Mouse (Mus musculus): ENCODE measurements around the gene Usp6nl. TPM values are rescaled to one million over a fixed set of nuclear protein-coding genes. Genes with fewer than 3 reads are reported as not detected.

Gene Usp6nl
- polyA plus RNA-seq, 1 experiment from 2014 or later = 21.8 TPM

DNA sequence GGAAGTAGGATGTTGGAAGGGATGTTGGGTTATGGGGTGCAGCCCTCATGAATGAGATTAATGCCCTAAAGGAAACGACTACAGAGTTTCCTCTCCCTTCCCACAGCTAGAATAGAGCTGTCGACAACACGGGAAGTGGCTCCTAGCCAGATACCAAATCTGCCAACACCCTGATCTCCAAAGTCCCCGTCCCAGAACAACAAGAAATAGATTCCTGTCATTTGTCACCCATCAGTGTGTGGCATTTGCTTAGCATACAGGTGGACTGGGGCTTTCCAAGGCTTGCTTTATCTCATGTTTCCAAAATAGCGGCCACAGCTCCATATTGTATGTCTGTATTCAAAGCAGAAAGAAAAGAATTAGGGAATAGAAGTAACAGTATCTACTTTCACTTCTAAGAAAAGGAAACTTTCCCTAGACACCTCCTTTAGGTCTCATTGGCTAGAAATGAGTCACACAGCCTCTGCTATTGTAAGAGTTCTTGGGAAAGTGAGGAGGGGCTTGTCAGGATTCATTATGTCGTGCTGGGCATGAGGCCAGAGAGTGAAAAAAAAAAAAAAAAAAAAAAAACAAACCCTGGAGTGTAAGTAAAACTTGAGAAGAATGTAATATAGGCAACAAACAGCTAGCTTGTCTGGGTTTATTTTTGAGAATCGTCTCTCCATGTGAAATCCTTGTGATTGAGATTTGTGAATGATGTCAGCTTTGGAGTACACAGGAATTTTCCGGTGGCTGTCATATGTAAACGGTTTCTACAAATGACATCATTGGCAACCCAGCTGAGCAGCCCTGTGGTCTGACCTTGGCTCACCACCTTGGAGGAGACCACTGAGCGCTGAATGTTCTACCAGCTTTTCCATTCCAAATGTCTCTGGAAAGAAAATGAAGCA, 141.6 kb downstream of the Usp6nl start:
- Histone ChIP-seq H3K27me3 (no peaks in the 10 kb centered on the region), H3K36me3 (no peaks in the 10 kb centered on the region), H3K9ac (replicated peaks) (no peak overlapping the region), H3K4me2 (replicated peaks) (no peak overlapping the region), H3K27ac (replicated peaks) (peak overlapping the region; percentile 58), H3K4me1 (peaks cover 9% of the 10 kb centered on the region), H3K4me3 (no peak overlapping the region), H3K9me3 (peaks cover 15% of the 10 kb centered on the region; the same call in 1 of the 2 replicates)
- peak; percentile 74 for ATAC-seq (ENCODE audit: low FRiP score, low read depth)
- 51% methylated on average over 10 of the region's 10 CpGs for WGBS

DNA sequence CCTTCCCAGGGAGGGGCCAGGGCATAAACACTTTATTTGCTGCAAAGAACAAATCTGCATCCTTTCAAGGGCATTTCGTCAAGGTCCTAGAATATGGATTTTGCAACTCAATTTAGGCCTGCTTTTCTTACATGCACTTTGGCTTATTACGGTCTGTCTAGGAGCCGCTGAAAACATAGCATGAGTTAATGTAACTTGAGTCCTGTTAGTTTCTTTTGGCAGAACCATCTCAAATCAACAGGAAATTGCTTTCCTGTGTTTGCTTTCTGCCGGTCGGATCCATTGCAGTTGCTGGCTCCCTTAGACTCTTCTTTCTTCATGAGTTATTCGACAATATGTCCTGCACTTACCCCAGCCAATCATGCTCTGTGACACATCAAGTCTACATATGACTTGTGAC, 143.9 kb downstream of the Usp6nl start:
- Histone ChIP-seq H3K9ac (replicated peaks) (no peak overlapping the region), H3K36me3 (no peaks in the 10 kb centered on the region), H3K27ac (replicated peaks) (no peak overlapping the region), H3K27me3 (no peaks in the 10 kb centered on the region), H3K4me2 (replicated peaks) (no peak overlapping the region), H3K4me1 (peaks cover 11% of the 10 kb centered on the region), H3K4me3 (no peak overlapping the region), H3K9me3 (peaks cover 13% of the 10 kb centered on the region; the same call in 1 of the 2 replicates)
- WGBS = 91% methylated on average over 6 of the region's 6 CpGs
- no peak for ATAC-seq (ENCODE audit: low FRiP score, low read depth)

DNA sequence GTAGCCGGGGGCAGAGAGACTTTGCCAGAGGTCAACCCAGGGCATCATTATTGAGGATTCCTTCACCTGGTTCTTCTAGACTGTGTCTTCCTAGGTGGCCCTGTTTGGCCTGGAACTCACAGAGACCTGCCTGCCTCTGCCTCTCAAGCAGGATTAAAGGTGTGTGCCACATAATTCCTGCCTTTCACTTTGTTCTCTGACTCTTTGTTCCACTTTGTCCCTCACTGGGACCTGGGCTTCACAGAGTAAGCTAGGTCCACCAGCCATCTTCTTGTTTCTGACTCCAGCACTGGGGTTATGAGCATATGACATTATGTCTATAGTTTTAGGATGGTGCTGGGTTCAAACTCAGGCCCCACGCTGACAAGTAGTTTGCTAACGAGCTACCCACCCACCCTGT, 144.9 kb downstream of the Usp6nl start:
- no peak for ATAC-seq (ENCODE audit: low FRiP score, low read depth)
- 95% methylated on average over 3 of the region's 3 CpGs for WGBS
- H3K4me1 ChIP-seq = peaks cover 14% of the 10 kb centered on the region
- no peak overlapping the region for H3K4me2 ChIP-seq (replicated peaks)
- no peak overlapping the region for H3K4me3 ChIP-seq
- no peaks in the 10 kb centered on the region for H3K36me3 ChIP-seq
- 0 out of 2 replicates have a peak, but pooled peaks cover 7% of the 10 kb centered on the region for H3K9me3 ChIP-seq
- H3K27ac ChIP-seq (replicated peaks) = no peak overlapping the region
- H3K9ac ChIP-seq (replicated peaks) = no peak overlapping the region
- H3K27me3 ChIP-seq = no peaks in the 10 kb centered on the region

DNA sequence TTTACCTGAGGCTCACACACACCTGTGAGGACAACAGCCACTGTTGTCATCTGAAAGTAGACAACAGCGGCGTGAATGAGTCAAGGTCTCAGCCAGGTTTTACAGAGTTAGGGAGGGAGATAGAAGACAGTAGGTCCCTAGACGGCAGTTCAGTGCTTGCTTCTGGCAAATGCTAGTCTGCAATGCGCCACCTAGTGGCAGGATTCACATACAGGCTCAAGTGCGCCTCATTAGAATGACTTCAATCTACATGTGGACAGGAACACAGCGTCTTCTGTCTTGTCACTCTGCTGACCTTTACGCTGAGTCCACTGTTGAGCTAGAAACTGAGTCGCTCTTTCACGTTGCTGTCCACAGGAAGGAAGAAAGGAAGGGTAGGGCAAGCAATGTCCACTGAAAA, 146.7 kb downstream of the Usp6nl start:
- WGBS = 40% methylated on average over 9 of the region's 9 CpGs
- peak; percentile 23; the same call in 1 of the 2 replicates for ATAC-seq (ENCODE audit: low FRiP score, low read depth)
- no peak overlapping the region for H3K27ac ChIP-seq (replicated peaks)

DNA sequence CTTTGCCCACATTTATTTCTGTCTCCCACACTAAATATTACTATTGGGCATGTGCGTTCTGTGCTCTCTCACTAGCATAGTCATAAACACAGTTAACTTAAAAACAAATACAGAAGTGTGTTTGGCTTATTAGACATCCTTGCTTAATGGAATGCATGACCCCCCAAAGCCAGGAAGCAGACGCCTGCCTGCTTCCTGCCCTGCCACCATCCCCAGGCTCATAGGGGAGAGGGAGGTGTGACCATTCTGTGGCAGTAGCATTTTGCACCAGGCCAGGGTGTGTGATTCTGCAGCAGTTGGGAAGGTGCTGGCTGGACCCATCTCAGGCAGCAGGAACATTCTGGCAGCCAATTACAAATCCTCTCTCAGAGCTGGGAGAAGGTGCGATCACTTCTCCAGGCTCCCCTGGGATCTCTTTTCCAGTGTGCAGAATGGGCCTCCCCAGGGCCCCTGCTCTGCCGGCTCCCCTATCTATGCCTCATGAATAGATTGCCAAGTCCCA, 148.7 kb downstream of the Usp6nl start:
- 65% methylated on average over 4 of the region's 4 CpGs for WGBS
- Histone ChIP-seq H3K27ac (replicated peaks) (no peak overlapping the region), H3K4me2 (replicated peaks) (no peak overlapping the region), H3K9ac (replicated peaks) (no peak overlapping the region), H3K27me3 (no peaks in the 10 kb centered on the region), H3K4me1 (peaks cover 10% of the 10 kb centered on the region; the same call in 1 of the 2 replicates), H3K9me3 (no peaks in the 10 kb centered on the region), H3K4me3 (no peak overlapping the region), H3K36me3 (no peaks in the 10 kb centered on the region)
- no peak for ATAC-seq (ENCODE audit: low FRiP score, low read depth)

More for the DNA sequence above, 146.7 kb downstream of the Usp6nl start:
- Histone ChIP-seq H3K36me3 (no peaks in the 10 kb centered on the region), H3K4me2 (replicated peaks) (no peak overlapping the region), H3K9ac (replicated peaks) (no peak overlapping the region), H3K27me3 (no peaks in the 10 kb centered on the region), H3K4me1 (peaks cover 14% of the 10 kb centered on the region), H3K4me3 (no peak overlapping the region), H3K9me3 (no peaks in the 10 kb centered on the region)

DNA sequence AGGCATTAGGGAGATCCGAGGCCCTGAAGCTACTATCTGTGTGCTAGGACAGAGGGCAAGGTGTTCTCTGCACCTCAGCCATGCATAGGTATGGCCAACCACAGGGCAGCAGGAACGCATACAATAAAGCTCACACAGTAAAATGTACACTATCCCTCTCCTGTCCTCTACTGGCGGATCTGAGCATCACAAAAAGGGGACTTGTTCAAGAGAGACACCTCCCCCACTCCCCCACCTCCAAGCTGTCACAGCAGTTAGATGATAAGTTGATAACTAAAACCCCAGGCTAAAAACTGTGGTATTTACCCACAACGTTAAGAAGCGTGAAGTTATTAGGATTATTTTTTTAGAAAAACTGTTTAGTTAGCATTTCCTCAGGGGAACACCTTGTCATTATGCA, 151.4 kb downstream of the Usp6nl start:
- H3K9me3 ChIP-seq = no peaks in the 10 kb centered on the region
- H3K27me3 ChIP-seq = no peaks in the 10 kb centered on the region
- no peak for ATAC-seq (ENCODE audit: low FRiP score, low read depth)
- H3K36me3 ChIP-seq = no peaks in the 10 kb centered on the region
- 89% methylated on average over 5 of the region's 5 CpGs for WGBS
- no peak overlapping the region for H3K9ac ChIP-seq (replicated peaks)
- no peak overlapping the region for H3K4me3 ChIP-seq
- no peak overlapping the region for H3K4me2 ChIP-seq (replicated peaks)
- peaks cover 13% of the 10 kb centered on the region; the same call in 1 of the 2 replicates for H3K4me1 ChIP-seq
- no peak overlapping the region for H3K27ac ChIP-seq (replicated peaks)

DNA sequence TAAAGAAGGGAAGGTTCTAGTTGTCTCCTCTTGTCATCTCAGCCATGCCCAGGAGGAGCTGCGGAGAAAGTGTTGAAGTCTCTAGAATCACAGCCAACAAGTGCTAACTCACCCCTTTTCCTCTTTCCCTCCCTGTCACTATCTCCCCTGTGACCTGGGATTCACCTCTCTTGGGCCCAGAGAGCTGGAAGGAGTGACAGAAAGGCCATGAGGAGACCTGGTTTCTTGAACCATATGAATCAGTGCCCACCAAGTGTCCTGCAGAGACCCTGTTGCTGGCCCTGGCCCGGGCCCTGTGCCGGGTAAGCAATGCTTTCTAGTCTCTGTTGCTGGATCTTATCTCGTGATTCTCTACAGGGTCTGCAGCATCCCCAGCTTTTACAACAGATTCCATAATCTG, 155.4 kb downstream of the Usp6nl start:
- Histone ChIP-seq H3K27me3 (no peaks in the 10 kb centered on the region), H3K4me1 (peaks cover 14% of the 10 kb centered on the region), H3K27ac (replicated peaks) (no peak overlapping the region), H3K4me3 (no peak overlapping the region), H3K9ac (replicated peaks) (no peak overlapping the region), H3K36me3 (no peaks in the 10 kb centered on the region), H3K4me2 (replicated peaks) (no peak overlapping the region), H3K9me3 (no peaks in the 10 kb centered on the region)
- ATAC-seq (ENCODE audit: low FRiP score, low read depth) = no peak
- 94% methylated on average over 4 of the region's 4 CpGs for WGBS

DNA sequence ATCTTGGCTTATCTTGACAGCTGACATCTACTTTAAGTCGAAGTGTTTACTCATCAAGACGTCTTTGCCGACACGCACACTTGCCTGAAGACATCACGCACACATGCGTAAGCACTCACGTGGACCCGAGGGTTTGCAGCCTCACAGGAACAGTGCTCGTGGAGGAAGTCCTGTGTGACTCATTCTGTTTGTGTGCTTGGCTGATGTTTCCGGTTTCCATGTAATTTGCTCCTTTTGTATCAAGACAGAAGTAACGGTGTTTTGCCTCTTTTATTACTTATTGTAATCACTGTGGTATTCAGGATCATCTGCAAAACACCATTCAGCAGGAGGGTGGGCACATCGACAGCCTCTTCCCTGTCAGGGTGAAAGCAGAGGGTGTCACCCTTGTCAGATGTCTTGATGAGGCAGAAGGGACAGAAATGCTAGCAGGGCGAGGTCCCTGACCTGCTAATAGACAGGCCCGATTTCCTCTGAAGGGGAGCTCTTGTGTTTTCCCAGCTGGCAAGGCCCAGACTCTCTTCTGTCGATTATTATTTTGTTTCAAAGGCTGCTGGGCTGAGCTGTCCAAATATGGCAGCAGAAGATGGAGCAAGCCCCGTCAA, 156.0 kb downstream of the Usp6nl start:
- 72% methylated on average over 16 of the region's 16 CpGs for WGBS

DNA sequence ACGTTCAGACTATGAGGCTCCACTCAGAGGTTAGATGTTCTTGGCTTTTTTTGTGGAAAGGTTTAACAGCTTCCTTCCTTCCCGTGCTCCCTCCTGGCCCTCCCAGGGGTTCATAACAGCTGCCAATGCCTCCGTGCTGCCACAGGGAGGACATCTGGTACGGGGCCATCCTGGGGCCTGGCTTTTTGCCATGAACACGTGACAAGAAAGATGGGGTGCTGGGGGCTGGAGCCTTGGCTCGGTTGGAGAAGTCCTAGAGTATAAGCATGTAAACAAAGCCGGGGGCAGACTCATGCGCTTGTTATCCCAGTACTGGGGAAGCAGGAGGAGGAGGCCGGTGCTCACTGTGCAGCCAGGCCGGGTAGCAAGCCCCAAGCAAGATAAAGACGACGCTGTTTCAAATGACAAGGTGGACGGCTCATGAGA, 156.5 kb downstream of the Usp6nl start:
- H3K4me2 ChIP-seq (replicated peaks) = no peak overlapping the region
- no peak overlapping the region for H3K27ac ChIP-seq (replicated peaks)
- no peaks in the 10 kb centered on the region for H3K27me3 ChIP-seq
- peak; percentile 32 for ATAC-seq (ENCODE audit: low FRiP score, low read depth)
- peaks cover 25% of the 10 kb centered on the region for H3K4me1 ChIP-seq
- no peak overlapping the region for H3K4me3 ChIP-seq
- WGBS = 59% methylated on average over 13 of the region's 13 CpGs
- no peaks in the 10 kb centered on the region for H3K9me3 ChIP-seq
- no peaks in the 10 kb centered on the region for H3K36me3 ChIP-seq
- H3K9ac ChIP-seq (replicated peaks) = no peak overlapping the region

More for the DNA sequence above, 156.0 kb downstream of the Usp6nl start:
- no peak for ATAC-seq (ENCODE audit: low FRiP score, low read depth)
- Histone ChIP-seq H3K4me2 (replicated peaks) (no peak overlapping the region), H3K4me3 (no peak overlapping the region), H3K27me3 (no peaks in the 10 kb centered on the region), H3K36me3 (no peaks in the 10 kb centered on the region), H3K4me1 (peaks cover 20% of the 10 kb centered on the region), H3K9ac (replicated peaks) (no peak overlapping the region), H3K27ac (replicated peaks) (no peak overlapping the region), H3K9me3 (no peaks in the 10 kb centered on the region)

DNA sequence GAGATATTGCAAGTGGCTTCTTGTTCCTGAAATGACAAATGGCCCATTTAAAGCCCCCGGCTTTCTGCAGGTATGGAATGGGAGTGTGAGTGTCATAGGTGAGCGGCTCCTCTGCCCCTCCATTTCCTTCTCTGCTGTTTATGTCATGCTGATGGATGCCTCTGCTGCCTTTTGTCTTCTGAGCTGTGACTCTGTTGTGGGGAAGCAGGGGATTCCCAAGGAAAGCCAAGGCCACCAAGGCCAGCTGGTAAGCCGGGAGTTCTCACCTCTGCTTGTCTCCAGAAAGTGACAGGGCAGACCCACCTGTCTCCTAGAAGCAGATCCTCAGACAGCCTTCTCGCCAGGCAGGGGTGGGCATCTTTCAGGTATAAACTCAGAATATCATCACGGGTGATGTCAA, 157.2 kb downstream of the Usp6nl start:
- 80% methylated on average over 5 of the region's 5 CpGs for WGBS

DNA sequence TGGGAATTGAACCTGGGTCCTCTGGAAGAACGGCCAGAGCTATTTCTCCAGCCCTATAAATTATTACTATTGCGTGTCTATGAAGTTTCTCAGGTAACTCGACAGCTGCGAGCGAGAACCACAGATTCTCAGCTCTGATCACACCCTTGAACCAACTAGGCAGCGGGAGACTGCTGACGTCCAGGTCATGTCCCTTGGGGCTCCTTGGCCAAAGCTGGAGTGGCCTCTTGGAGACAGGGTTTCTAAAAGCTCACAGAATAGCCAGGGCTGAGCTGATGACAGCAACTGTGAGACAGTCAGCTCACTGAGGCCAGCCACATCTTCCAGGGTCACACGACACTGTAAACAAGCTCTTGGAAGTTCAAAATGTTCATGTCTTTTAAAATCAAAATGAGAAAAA, 159.5 kb downstream of the Usp6nl start:
- no peak overlapping the region for H3K4me3 ChIP-seq
- no peak overlapping the region for H3K27ac ChIP-seq (replicated peaks)
- no peak overlapping the region for H3K4me2 ChIP-seq (replicated peaks)
- ATAC-seq (ENCODE audit: low FRiP score, low read depth) = no peak
- H3K27me3 ChIP-seq = no peaks in the 10 kb centered on the region
- 91% methylated on average over 8 of the region's 8 CpGs for WGBS
- H3K9me3 ChIP-seq = no peaks in the 10 kb centered on the region
- H3K36me3 ChIP-seq = no peaks in the 10 kb centered on the region
- H3K4me1 ChIP-seq = peaks cover 29% of the 10 kb centered on the region
- H3K9ac ChIP-seq (replicated peaks) = no peak overlapping the region

More for the DNA sequence above, 157.2 kb downstream of the Usp6nl start:
- Histone ChIP-seq H3K9me3 (no peaks in the 10 kb centered on the region), H3K4me3 (no peak overlapping the region), H3K9ac (replicated peaks) (no peak overlapping the region), H3K27me3 (no peaks in the 10 kb centered on the region), H3K36me3 (no peaks in the 10 kb centered on the region), H3K4me1 (peaks cover 29% of the 10 kb centered on the region), H3K4me2 (replicated peaks) (no peak overlapping the region), H3K27ac (replicated peaks) (no peak overlapping the region)
- ATAC-seq (ENCODE audit: low FRiP score, low read depth) = no peak

DNA sequence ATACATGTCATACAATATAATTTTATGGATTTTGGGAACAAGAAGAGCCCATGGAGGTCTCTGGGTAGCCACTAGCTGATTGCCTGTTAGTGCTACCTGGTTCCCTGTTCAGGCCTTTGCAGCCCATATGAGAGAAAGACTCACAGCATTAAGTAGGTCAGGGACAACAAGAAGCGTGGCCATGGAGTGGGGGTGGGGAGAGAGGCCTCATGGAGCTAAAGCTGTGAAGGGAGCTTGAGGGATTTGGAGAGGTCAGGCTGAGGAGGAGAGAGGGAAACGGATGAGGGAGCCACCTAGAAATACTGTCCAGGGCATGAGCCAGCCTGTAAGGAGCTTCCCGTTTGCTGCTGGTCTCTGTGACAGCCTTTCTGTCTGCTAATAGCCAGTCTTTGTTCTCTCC, 159.9 kb downstream of the Usp6nl start:
- Histone ChIP-seq H3K36me3 (no peaks in the 10 kb centered on the region), H3K9me3 (no peaks in the 10 kb centered on the region), H3K4me3 (no peak overlapping the region), H3K4me1 (peaks cover 29% of the 10 kb centered on the region), H3K9ac (replicated peaks) (no peak overlapping the region), H3K27me3 (no peaks in the 10 kb centered on the region), H3K4me2 (replicated peaks) (no peak overlapping the region), H3K27ac (replicated peaks) (peak overlapping the region; percentile 16; the same call in 1 of the 2 replicates)
- WGBS = 25% methylated on average over 3 of the region's 3 CpGs
- ATAC-seq (ENCODE audit: low FRiP score, low read depth) = no peak

Measured in midbrain, embryonic 12.5 days (tissue).